Mouse (Mus musculus) mammary gland, adult 2 months (tissue): ENCODE measurements around the gene Vmn1r80. TPM values are rescaled to one million over a fixed set of nuclear protein-coding genes. Genes with fewer than 3 reads are reported as not detected.

ENCODE experiments used
- polyA plus RNA-seq: library from polyadenylated mRNA; depleted of rRNA; stranded (reverse); fragments of >200 nt; gene quantifications from 2 replicates; pipeline ENCODE4 v1.2.3, GENCODE M21; 2012; ENCODE audit warnings: low replicate concordance; rRNA removed

Vmn1r80 gene
- polyA plus RNA-seq: not detected in 2 replicates

GRCm38 (mm10) chr7:12188986-12189385 lies at the start of gene Vmn1r80:
TSS of gene Vmn1r80 (plus strand) at chr7:12189286.

DNA sequence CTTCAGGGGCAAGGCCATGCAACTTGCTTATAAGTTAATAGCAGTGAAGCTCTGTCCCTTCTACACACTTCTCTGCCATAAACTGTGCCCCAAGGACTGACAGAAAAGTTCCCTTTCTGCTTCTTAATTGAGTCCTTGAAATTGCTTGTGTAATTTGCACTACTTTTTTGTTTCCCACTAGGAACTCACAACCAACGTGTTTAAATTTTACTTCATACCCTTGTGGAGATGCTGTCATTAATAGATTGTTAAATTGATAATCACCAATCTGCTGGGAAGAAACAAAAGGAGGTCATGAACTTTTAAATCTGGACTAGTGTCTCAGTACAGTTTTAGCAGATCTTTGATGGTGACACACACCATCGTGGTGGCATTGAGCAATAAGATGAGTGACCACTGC lies 39.1 kb upstream of the Vmn1r80 start, which contains the start of gene Vmn1r78:
Gene Vmn1r78, plus strand, starts transcription at position 301 of the 400 bp plus-strand sequence.

GRCm38 (mm10) chr7:12170979-12171378 lies 18.1 kb upstream of the Vmn1r80 start, which contains the start of gene Vmn1r79:
TSS of gene Vmn1r79 (plus strand) at chr7:12171279.

Other genes starting within 250 kb of the Vmn1r80 start
- not detected in 2 replicates for gene Vmn1r77, start 152.5 kb upstream of the Vmn1r80 start, polyA plus RNA-seq
- gene Vmn1r78, start 39.0 kb upstream of the Vmn1r80 start, polyA plus RNA-seq: not detected in 2 replicates
- not detected in 2 replicates for gene Vmn1r79, start 18.0 kb upstream of the Vmn1r80 start, polyA plus RNA-seq
- not detected in 2 replicates for gene Vmn1r81, start 79.0 kb downstream of the Vmn1r80 start, polyA plus RNA-seq
- not detected in 2 replicates for gene Vmn1r82, start 111.1 kb downstream of the Vmn1r80 start, polyA plus RNA-seq
- gene Vmn1r83, start 140.2 kb downstream of the Vmn1r80 start, polyA plus RNA-seq: not detected in 2 replicates
- not detected in 2 replicates for gene Vmn1r84, start 180.0 kb downstream of the Vmn1r80 start, polyA plus RNA-seq
- gene Zfp551, start 233.5 kb downstream of the Vmn1r80 start, polyA plus RNA-seq: 0.20 and 0.95 TPM in 2 replicates